Comparison of ENCODE assay signal across 22 mouse cellular contexts in genomic region chr2:179896949-179897348, GRCm38 (mm10).
"Had no signal": no experiment of that assay in that cellular context is flagged by ENCODE, and none has a peak within 500 bp of the region (broad histone marks: within the 10 kb centered on the region; RNA-seq: fewer than 3 reads in every experiment).

No protein-coding gene starts in this region.

- H3K9ac ChIP-seq: heart, embryonic 13.5 days; heart, embryonic 15.5 days; hindbrain, embryonic 13.5 days; hindbrain, embryonic 15.5 days; kidney, embryonic 15.5 days; limb, embryonic 13.5 days; limb, embryonic 15.5 days; liver, embryonic 12.5 days; liver, embryonic 14.5 days had no signal

- H3K27ac ChIP-seq: heart, adult 2 months; heart, embryonic 13.5 days; heart, embryonic 15.5 days; hindbrain, embryonic 13.5 days; hindbrain, embryonic 15.5 days; hindbrain, postnatal 0 days; kidney, embryonic 15.5 days; kidney, postnatal 0 days; limb, embryonic 13.5 days; limb, embryonic 15.5 days; liver, embryonic 12.5 days; liver, embryonic 14.5 days had no signal

- DNase-seq: heart, postnatal 36 days; kidney, adult 11 months; kidney, adult 2 months; kidney, adult 9 months; kidney, postnatal 14 days; kidney, postnatal 36 days; layer of hippocampus, adult 9-11 months; layer of hippocampus, postnatal 36 days; left cerebral cortex, postnatal 4 days had no signal

- H3K36me3 ChIP-seq: heart, embryonic 13.5 days; heart, embryonic 15.5 days; kidney, embryonic 15.5 days; limb, embryonic 13.5 days; limb, embryonic 15.5 days; liver, embryonic 12.5 days had no signal

- H3K4me3 ChIP-seq: heart, adult 2 months; heart, embryonic 13.5 days; heart, embryonic 15.5 days; hindbrain, embryonic 13.5 days; hindbrain, embryonic 15.5 days; kidney, embryonic 15.5 days; limb, embryonic 13.5 days; limb, embryonic 15.5 days; liver, embryonic 12.5 days had no signal

- H3K9me3 ChIP-seq: heart, embryonic 13.5 days; heart, embryonic 15.5 days; hindbrain, embryonic 13.5 days; hindbrain, embryonic 15.5 days; kidney, embryonic 15.5 days; limb, embryonic 13.5 days; limb, embryonic 15.5 days; liver, embryonic 12.5 days had no signal

- H3K4me1 ChIP-seq: heart, embryonic 13.5 days; heart, embryonic 15.5 days; hindbrain, embryonic 13.5 days; hindbrain, embryonic 15.5 days; kidney, embryonic 15.5 days; limb, embryonic 13.5 days; limb, embryonic 15.5 days; liver, embryonic 12.5 days had no signal

- ATAC-seq: hindbrain, postnatal 0 days; intestine, embryonic 16.5 days; liver, embryonic 12.5 days had no signal

- H3K4me2 ChIP-seq: heart, embryonic 13.5 days; heart, embryonic 15.5 days; hindbrain, embryonic 13.5 days; hindbrain, embryonic 15.5 days; kidney, embryonic 15.5 days; limb, embryonic 13.5 days; limb, embryonic 15.5 days; liver, embryonic 12.5 days had no signal

- H3K27me3 ChIP-seq: heart, embryonic 13.5 days; hindbrain, embryonic 13.5 days; hindbrain, embryonic 15.5 days; kidney, embryonic 15.5 days; limb, embryonic 13.5 days; limb, embryonic 15.5 days; liver, embryonic 12.5 days had no signal
